Mouse (Mus musculus) lung, postnatal 14 days (tissue): ENCODE data around the gene Alkbh2.
A peak's percentile ranks its signal among the peaks of the same experiment; 100 is the strongest.

ENCODE experiments used
- DNase-seq: peaks from one replicate; pipeline ENCODE4 v3.0.0; 2021

Alkbh2 gene

GRCm38 (mm10) chr5:114099709-114100389, 28.2 kb downstream of the Alkbh2 start:
- peak; percentile 94 for DNase-seq

- peak; percentile 81 for DNase-seq
Observed at GRCm38 (mm10) chr5:114091057-114091807, 36.8 kb downstream of the Alkbh2 start, which contains the start of gene Svop. Svop (minus strand) TSS chr5:114091570.

- no peak for DNase-seq
Observed at GRCm38 (mm10) chr5:114090421-114091013, 37.5 kb downstream of the Alkbh2 start.

GRCm38 (mm10) chr5:114087875-114088480, 40.0 kb downstream of the Alkbh2 start:
- no peak for DNase-seq

- no peak for DNase-seq
Observed at GRCm38 (mm10) chr5:114085501-114085900, 42.5 kb downstream of the Alkbh2 start.

GRCm38 (mm10) chr5:114077009-114077408, 51.0 kb downstream of the Alkbh2 start:
- DNase-seq = no peak
